Mouse (Mus musculus) olfactory bulb, adult 2 months (tissue): ENCODE data around the gene Ube2g1. TPM values are rescaled to one million over a fixed set of nuclear protein-coding genes. Genes with fewer than 3 reads are reported as not detected.

Experiments used
- H3K27ac ChIP-seq: fragments of 200-500 bp; 2 replicates; pipeline ENCODE4 v1.5.1; 2012; ENCODE audit warnings: low read depth, low read length; ENCODE audit not compliant: insufficient read depth
- H3K4me1 ChIP-seq: fragments of 200-500 bp; 2 replicates; pipeline ENCODE4 v1.6.1; 2012; ENCODE audit warnings: low read length; ENCODE audit not compliant: control insufficient read depth, insufficient read depth
- H3K4me3 ChIP-seq: fragments of 200-500 bp; 2 replicates; pipeline ENCODE4 v1.5.1; 2012; ENCODE audit warnings: mild to moderate bottlenecking, low read depth, low read length, moderate library complexity; ENCODE audit not compliant: insufficient read depth
- CTCF ChIP-seq: fragments of 200-500 bp; IDR thresholded peaks from 2 replicates; pipeline ENCODE4 v1.5.1; 2012; ENCODE audit warnings: low read depth, mild to moderate bottlenecking, low read length, moderate library complexity; ENCODE audit not compliant: insufficient read depth
- POLR2A ChIP-seq: fragments of 200-500 bp; IDR thresholded peaks from 2 replicates; pipeline ENCODE4 v1.6.1; 2012; ENCODE audit warnings: mild to moderate bottlenecking, low read depth, low read length, moderate library complexity; ENCODE audit not compliant: insufficient read depth
- WGBS: fragments of 180-500 bp; shearing (Covaris S2); methylation state at CpG from one replicate; pipeline ENCODE4 v1.1.7; 2018; 5-methylcytosine and 5-hydroxymethylcytosine counted together
- polyA plus RNA-seq: library from polyadenylated mRNA; stranded (reverse); fragments of >200 nt; gene quantifications from 2 replicates; pipeline ENCODE4 v1.2.4, GENCODE M21; 2012; ENCODE audit warnings: low replicate concordance; ENCODE audit not compliant: missing spikeins, insufficient read depth, insufficient read length

Ube2g1 gene
- polyA plus RNA-seq, result not detected in 2 replicates

GRCm38 (mm10) chr11:72606694-72607407 is at the start of gene Ube2g1:
Gene Ube2g1 (plus strand): TSS chr11:72607283.
- TF ChIP-seq POLR2A (peak; percentile 92), CTCF (no peak)
- WGBS, result 2% methylated on average over 55 of the region's 56 CpGs
- peak within 1 kb of the TSS; percentile 73 for H3K4me3 ChIP-seq

DNA sequence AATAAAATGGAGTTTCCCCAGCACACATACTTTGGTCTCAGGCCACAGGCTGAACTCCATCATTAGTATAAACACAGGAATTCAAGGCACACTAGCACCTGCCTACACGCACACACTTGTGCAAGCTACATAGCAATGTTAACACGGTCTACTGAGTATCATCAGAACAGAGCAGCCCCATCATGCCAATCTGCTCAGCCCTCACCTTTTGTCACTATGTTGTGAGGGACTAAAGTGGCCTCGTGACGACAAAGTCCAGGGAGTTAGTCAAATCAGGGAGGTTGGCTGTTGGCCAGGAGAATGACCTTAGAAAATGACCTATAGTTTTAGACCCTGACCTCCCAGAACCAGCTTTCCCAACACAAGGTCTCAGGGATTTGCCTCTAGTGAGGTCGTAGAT is 48.9 kb upstream of the Ube2g1 start:
- 79% methylated on average over 5 of the region's 5 CpGs for WGBS
- Histone ChIP-seq H3K27ac (no peak overlapping the region), H3K4me1 (no peaks in the 10 kb centered on the region), H3K4me3 (no peak overlapping the region)
- TF ChIP-seq POLR2A (no peak), CTCF (no peak)

More at GRCm38 (mm10) chr11:72606694-72607407, at the start of gene Ube2g1:
- no peaks in the 10 kb centered on the region for H3K4me1 ChIP-seq
- peak within 1 kb of the TSS; percentile 63 for H3K27ac ChIP-seq

DNA sequence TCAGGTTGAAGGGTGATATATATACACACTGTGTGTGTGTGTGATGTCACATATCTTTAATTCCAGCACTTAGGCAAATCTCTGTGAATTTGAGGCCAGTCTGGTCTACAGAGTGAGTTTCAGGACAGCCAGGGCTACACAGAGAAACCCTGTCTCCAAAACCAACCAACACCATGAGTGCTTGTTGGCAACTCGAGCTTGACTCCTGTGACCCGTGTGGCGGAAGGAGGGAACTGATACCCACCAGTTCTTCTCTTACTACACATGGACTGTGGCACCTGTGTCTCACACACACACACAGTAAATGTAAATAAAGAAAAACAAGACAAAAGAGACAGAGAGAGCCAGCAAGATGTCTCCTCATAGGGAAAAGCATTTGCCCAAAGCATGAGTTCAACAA is 46.4 kb upstream of the Ube2g1 start:
- H3K4me1 ChIP-seq, result no peaks in the 10 kb centered on the region
- no peak overlapping the region for H3K4me3 ChIP-seq
- TF ChIP-seq POLR2A (no peak), CTCF (no peak)
- WGBS, result 87% methylated on average over 3 of the region's 3 CpGs
- H3K27ac ChIP-seq, result no peak overlapping the region

- H3K4me1 ChIP-seq, result peaks cover 7% of the 10 kb centered on the region
- no peak overlapping the region for H3K4me3 ChIP-seq
- TF ChIP-seq POLR2A, result no peak
- TF ChIP-seq CTCF, result no peak
- 20% methylated on average over 6 of the region's 6 CpGs for WGBS
- H3K27ac ChIP-seq, result no peak overlapping the region
Measured at GRCm38 (mm10) chr11:72564232-72564807, 42.8 kb upstream of the Ube2g1 start.

GRCm38 (mm10) chr11:72566304-72566703 is 40.8 kb upstream of the Ube2g1 start:
- WGBS, result 73% methylated on average over 7 of the region's 7 CpGs
- TF ChIP-seq POLR2A, result no peak
- no peak for TF ChIP-seq CTCF
- Histone ChIP-seq H3K27ac (no peak overlapping the region), H3K4me3 (no peak overlapping the region), H3K4me1 (peaks cover 7% of the 10 kb centered on the region)

DNA sequence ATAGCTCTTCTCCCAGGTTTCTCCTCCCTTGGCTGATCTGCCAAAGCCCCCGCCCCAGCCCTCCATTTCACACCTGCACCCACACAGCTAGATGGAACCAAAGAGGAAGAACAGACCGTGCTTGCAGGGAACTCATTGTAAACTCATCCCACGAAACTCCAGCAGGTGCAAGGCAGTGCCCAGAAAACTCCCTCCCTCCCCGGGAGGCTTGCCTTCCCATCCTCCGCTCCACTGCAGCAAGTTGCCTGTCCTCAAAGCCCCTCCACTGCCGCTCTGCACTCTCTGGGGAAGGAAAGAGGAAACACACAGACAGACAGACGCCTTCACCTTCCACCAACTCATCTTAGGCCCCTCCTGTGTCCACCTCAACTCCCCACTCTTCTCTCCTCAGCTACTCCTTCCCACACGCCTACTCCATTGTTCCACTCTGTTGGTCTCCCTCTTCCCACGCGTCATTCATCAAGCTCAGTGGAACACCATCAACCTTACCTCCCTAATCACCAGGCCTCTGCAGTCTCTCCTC is 40.2 kb upstream of the Ube2g1 start:
- Histone ChIP-seq H3K4me3 (no peak overlapping the region), H3K27ac (no peak overlapping the region), H3K4me1 (peaks cover 7% of the 10 kb centered on the region)
- WGBS, result 33% methylated on average over 10 of the region's 10 CpGs
- TF ChIP-seq CTCF, result no peak

DNA sequence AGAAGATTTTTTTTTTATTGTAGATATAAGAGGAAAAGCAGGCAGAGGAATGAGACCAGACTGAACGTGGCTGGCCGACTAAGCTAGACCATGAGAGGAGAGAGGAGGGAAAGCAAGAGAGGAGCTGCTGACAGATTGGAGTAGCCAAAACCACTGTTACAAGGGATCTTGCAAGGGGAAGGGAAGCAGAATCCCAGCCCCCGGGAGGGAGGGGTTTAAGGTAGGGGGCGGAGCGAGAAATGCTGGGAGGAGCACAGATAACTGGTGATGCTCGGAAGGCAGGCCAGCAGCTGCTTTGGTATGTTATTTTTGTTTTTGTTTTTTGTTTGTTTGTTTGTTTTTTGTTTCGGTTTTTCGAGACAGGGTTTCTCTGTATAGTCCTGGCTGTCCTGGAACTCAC is 38.0 kb upstream of the Ube2g1 start:
- H3K4me1 ChIP-seq, result peaks cover 7% of the 10 kb centered on the region
- TF ChIP-seq CTCF (no peak), POLR2A (no peak)
- WGBS, result 72% methylated on average over 8 of the region's 8 CpGs
- no peak overlapping the region for H3K27ac ChIP-seq
- H3K4me3 ChIP-seq, result no peak overlapping the region

GRCm38 (mm10) chr11:72569671-72570318 is 37.3 kb upstream of the Ube2g1 start:
- no peak overlapping the region for H3K27ac ChIP-seq
- H3K4me1 ChIP-seq, result peaks cover 7% of the 10 kb centered on the region
- 79% methylated on average over 11 of the region's 11 CpGs for WGBS
- TF ChIP-seq CTCF, result no peak
- no peak for TF ChIP-seq POLR2A
- H3K4me3 ChIP-seq, result no peak overlapping the region

- H3K4me3 ChIP-seq, result no peak overlapping the region
- H3K4me1 ChIP-seq, result peaks cover 7% of the 10 kb centered on the region
- WGBS, result 5% methylated on average over 18 of the region's 18 CpGs
- H3K27ac ChIP-seq, result no peak overlapping the region
- TF ChIP-seq CTCF (peak; percentile 38), POLR2A (no peak)
Measured at GRCm38 (mm10) chr11:72570319-72570979, 36.6 kb upstream of the Ube2g1 start.
